Mouse (Mus musculus) brain, embryonic 18.5 days (tissue): ENCODE data around the gene Zfp830.

Experiments used
- DNase-seq: peaks from one replicate; pipeline ENCODE4 v3.0.0-alpha.2; 2012; ENCODE audit warnings: low read depth, low spot score

Zfp830 gene

GRCm38 (mm10) chr11:82763742-82764437 is at the start of gene Zfp830, which contains the start of gene Cct6b:
Zfp830 (plus strand) TSS chr11:82764345.
Cct6b (minus strand) TSS chr11:82764321.
- DNase-seq, result peak; percentile 88

- DNase-seq, result no peak
These were observed 44.9 kb upstream of the Zfp830 start for GRCm38 (mm10) chr11:82719294-82719693.

DNA sequence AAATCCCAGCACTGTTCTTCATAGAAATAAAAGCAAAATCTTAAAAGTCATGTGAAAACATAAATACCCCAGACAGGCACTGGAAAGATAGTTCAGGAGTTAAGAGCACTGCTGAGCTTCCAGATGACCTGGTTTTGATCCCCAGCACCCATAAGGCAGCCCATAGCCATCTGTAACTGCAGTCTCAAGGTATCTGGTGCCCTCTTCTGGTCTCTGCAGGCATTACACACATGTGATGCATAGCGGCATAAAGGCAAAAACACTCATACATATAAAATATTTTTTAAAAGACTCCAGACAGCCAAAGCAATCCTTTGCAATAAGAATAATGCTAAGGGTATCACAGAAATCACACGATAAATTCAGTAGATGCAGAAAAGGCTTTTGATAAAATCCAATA is 37.3 kb upstream of the Zfp830 start:
- DNase-seq, result no peak

- no peak for DNase-seq
These were observed 29.9 kb upstream of the Zfp830 start for GRCm38 (mm10) chr11:82734227-82734626.

- no peak for DNase-seq
These were observed 25.1 kb upstream of the Zfp830 start for GRCm38 (mm10) chr11:82739006-82739405.

DNA sequence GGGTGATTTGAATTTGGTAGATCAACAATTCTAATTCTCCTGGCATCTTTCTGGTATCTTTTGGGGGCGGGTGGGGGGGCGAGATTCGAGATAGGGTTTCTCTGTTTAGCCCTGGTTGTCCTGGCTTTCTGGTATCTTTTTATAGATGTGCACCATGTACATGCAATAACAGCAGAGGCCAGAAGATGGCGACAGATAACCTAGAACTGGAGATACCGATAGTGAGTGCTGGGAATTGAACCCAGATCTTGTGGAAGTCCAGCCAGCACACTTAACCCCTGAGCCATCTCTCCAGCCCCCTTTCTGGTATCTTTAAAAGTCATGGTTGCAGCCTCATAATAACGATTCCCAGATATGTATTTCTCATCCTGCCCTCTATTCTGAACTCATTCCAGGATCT is 18.0 kb upstream of the Zfp830 start:
- DNase-seq, result no peak

DNA sequence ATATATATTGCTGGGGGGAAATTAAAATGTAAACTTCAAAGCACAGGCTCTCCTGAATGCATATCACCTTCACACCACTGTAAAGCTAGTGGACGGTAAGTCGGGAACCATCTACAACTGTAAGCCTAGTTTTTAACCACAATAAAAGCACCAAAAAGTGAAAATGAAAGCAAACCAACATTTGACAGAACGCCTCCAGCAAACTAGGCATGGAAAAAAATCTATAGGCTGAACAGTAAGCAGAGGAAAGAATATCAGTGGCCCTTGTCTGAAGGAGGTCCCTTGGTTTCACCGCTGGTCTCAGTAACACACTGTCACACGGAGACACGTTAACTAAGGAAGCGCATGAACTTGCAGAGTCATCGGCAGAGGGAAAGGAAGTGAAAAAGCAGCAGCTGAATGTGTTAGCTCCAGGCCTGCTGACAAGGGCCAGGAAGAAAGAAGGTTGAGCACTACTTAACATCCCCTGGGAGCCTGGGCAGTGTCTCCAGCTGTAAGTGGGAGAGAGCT is 17.2 kb upstream of the Zfp830 start:
- no peak for DNase-seq

GRCm38 (mm10) chr11:82752349-82753115 is 11.6 kb upstream of the Zfp830 start:
- no peak for DNase-seq

GRCm38 (mm10) chr11:82755919-82756318 is 8.2 kb upstream of the Zfp830 start:
- DNase-seq, result no peak

DNA sequence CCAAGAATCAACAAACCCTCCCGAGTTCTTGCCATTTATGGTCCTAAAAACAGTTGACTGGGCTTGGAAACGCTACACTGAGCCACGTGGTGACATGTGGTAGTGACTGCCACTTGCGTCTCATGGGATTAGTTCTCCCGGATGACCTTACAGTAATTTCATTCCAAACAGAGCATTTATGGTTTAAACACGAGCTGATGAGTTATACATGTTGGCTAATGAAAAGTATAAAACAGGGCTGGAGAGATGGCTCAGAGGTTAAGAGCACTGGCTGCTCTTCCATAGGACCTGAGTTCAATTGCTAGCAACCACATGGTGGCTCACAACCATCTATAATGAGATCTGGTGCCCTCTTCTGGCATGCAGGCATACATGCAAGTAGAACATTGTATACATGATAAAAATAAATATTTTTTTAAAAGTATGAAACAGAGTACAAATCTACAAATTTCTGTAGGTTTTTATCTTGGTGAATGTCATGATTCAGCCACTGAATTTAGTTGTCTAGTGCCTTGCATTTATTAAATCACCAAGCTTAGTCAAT is 1.8 kb upstream of the Zfp830 start:
- no peak for DNase-seq

DNA sequence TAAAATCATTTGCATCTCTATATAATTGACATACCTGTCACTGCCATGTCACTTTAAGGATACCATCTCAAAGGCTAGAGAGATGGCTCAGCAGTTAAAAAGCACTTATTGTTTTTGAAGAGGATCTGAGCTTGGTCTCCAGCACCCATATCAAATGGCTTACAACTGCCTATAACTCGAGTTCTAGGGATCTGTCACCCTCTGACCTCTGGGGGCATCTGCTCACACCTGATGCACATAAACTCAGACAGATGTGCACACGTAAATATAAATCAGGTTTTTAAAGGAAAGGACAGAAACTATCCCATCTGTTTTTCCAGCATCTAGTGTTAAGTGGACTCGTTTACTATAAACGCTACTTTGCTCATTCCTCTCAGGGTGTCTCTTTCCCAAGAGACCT is 884 bp upstream of the Zfp830 start:
- no peak for DNase-seq

DNA sequence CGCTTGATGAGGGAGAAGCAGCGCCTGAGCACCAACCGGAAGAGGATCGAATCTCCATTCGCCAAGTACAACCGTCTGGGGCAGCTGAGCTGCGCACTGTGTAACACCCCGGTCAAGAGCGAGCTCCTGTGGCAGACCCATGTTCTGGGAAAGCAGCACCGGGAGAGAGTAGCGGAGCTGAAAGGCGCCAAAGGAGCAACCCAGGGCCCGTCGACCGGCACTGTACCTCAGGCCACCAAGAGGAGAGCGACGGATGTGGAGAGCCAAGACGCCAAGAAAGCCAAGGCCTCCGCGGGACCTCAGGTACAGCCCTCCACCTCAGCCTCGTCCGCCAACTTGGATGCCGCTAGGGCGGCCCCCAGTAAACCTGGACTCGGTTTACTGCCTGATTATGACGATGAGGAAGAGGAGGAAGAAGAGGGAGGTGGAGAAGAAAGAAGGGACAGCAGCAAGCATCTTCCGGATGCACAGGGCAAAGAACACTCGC is 336 bp downstream of the Zfp830 start:
- no peak for DNase-seq

DNA sequence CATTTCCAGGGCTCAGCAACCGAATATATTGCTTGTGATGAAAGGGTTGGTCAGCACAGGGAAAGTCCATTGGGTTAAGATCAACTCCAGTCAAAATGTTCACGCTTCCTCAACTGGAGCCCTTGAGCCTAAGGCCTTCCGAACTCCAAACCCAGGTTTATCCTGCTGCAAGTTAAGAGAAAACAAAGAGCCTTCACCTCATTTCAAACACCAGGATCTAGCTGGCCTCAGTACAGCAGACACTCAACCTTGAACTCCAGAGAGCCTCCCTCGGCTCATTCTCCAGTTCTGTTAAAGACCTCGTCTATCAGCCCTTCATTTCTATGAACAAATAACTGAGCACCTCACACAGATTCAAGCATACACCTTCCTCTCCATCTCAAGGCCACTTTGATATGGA is 16.0 kb downstream of the Zfp830 start:
- DNase-seq, result no peak

- DNase-seq, result peak; percentile 86
These were observed 17.1 kb downstream of the Zfp830 start, which contains the start of gene Lig3 for GRCm38 (mm10) chr11:82780983-82781903. Lig3 (plus strand) TSS chr11:82781108.

- DNase-seq, result no peak
These were observed 18.1 kb downstream of the Zfp830 start for GRCm38 (mm10) chr11:82782197-82782596.

- DNase-seq, result no peak
These were observed 19.3 kb downstream of the Zfp830 start for GRCm38 (mm10) chr11:82783453-82783852.

DNA sequence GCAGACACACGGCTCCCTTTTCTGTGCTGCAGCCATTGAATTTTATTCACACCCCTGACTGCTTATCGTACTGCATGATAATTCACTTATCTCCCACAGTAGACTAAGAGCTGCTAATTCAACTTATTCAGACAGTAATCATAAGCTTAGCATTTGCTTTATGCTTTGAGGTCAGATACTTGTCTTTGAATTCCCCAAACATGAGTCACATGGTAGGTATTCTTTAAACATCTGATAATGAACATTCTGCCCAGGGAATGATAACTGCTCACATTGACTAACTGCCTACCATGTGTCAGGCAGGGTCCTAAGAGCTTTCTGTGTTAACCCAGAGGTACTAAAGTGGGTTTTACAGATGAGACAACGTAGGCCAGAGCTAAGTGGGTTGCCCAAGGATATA is 42.5 kb downstream of the Zfp830 start:
- DNase-seq, result no peak

DNA sequence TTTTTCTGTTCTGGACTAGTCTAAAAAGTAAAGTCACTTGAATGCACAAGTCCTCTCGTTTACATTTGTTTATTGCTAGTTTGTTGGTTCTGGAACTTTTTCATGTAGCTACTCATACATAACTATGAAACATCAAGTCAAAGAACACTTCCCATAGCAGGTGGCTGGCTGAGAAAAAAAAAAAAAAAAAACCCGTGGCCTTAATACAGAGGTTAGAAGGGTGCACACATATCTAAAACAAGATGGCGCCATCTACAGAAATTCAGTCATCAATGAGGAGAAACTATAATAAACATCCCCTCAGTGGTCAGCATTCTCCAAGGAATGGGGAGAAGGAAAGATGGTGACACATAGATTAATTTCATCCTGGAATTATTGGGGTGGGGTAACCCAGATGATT is 43.2 kb downstream of the Zfp830 start:
- no peak for DNase-seq

- DNase-seq, result no peak
These were observed 44.3 kb downstream of the Zfp830 start for GRCm38 (mm10) chr11:82808485-82808884.
